Mouse (Mus musculus): Measurements from ENCODE around the gene Smug1. TPM values are rescaled to one million over a fixed set of nuclear protein-coding genes. Genes with fewer than 3 reads are reported as not detected.

Smug1 gene
- total RNA-seq, 2 experiments from 2014 or later, result 2.2 to 5.9 TPM

- ATAC-seq (replicated peaks; ENCODE audit: low FRiP score, low TSS enrichment, poor library complexity, severe bottlenecking), result no peak
Observed at GRCm38 (mm10) chr15:103178767-103179166, 11.9 kb upstream of the Smug1 start.

- ATAC-seq (replicated peaks; ENCODE audit: low FRiP score, low TSS enrichment, poor library complexity, severe bottlenecking), result peak; percentile 47
Observed at GRCm38 (mm10) chr15:103178137-103178536, 11.2 kb upstream of the Smug1 start.

- ATAC-seq (replicated peaks; ENCODE audit: low FRiP score, low TSS enrichment, poor library complexity, severe bottlenecking), result no peak
Observed at GRCm38 (mm10) chr15:103177611-103178041, 10.7 kb upstream of the Smug1 start.

- ATAC-seq (replicated peaks; ENCODE audit: low FRiP score, low TSS enrichment, poor library complexity, severe bottlenecking), result peak; percentile 76
Observed at GRCm38 (mm10) chr15:103176874-103177421, 10.1 kb upstream of the Smug1 start.

- ATAC-seq (replicated peaks; ENCODE audit: low FRiP score, low TSS enrichment, poor library complexity, severe bottlenecking), result no peak
Observed at GRCm38 (mm10) chr15:103173251-103173650, 6.4 kb upstream of the Smug1 start.

- ATAC-seq (replicated peaks; ENCODE audit: low FRiP score, low TSS enrichment, poor library complexity, severe bottlenecking), result peak; percentile 58
Observed at GRCm38 (mm10) chr15:103172537-103172936, 5.6 kb upstream of the Smug1 start.

GRCm38 (mm10) chr15:103171276-103171675 is 4.4 kb upstream of the Smug1 start:
- no peak for ATAC-seq (replicated peaks; ENCODE audit: low FRiP score, low TSS enrichment, poor library complexity, severe bottlenecking)

- ATAC-seq (replicated peaks; ENCODE audit: low FRiP score, low TSS enrichment, poor library complexity, severe bottlenecking), result no peak
Observed at GRCm38 (mm10) chr15:103170316-103170679, 3.4 kb upstream of the Smug1 start.

GRCm38 (mm10) chr15:103169612-103170315 is 2.9 kb upstream of the Smug1 start:
- ATAC-seq (replicated peaks; ENCODE audit: low FRiP score, low TSS enrichment, poor library complexity, severe bottlenecking), result no peak

GRCm38 (mm10) chr15:103168801-103169611 is 2.1 kb upstream of the Smug1 start:
- ATAC-seq (replicated peaks; ENCODE audit: low FRiP score, low TSS enrichment, poor library complexity, severe bottlenecking), result peak; percentile 12; the same call in 1 of the 2 replicates

- ATAC-seq (replicated peaks; ENCODE audit: low FRiP score, low TSS enrichment, poor library complexity, severe bottlenecking), result no peak
Observed at GRCm38 (mm10) chr15:103167786-103168185, 894 bp upstream of the Smug1 start.

GRCm38 (mm10) chr15:103165924-103166323 is 968 bp downstream of the Smug1 start:
- ATAC-seq (replicated peaks; ENCODE audit: low FRiP score, low TSS enrichment, poor library complexity, severe bottlenecking), result no peak

GRCm38 (mm10) chr15:103165379-103165778 is 1.5 kb downstream of the Smug1 start:
- peak; percentile 66 for ATAC-seq (replicated peaks; ENCODE audit: low FRiP score, low TSS enrichment, poor library complexity, severe bottlenecking)

GRCm38 (mm10) chr15:103163182-103163919 is 3.5 kb downstream of the Smug1 start:
- ATAC-seq (replicated peaks; ENCODE audit: low FRiP score, low TSS enrichment, poor library complexity, severe bottlenecking), result peak; percentile 86

GRCm38 (mm10) chr15:103157585-103157984 is 9.3 kb downstream of the Smug1 start:
- ATAC-seq (replicated peaks; ENCODE audit: low FRiP score, low TSS enrichment, poor library complexity, severe bottlenecking), result no peak

GRCm38 (mm10) chr15:103156890-103157289 is 10.0 kb downstream of the Smug1 start:
- ATAC-seq (replicated peaks; ENCODE audit: low FRiP score, low TSS enrichment, poor library complexity, severe bottlenecking), result no peak

GRCm38 (mm10) chr15:103155366-103156321 is 11.2 kb downstream of the Smug1 start:
- ATAC-seq (replicated peaks; ENCODE audit: low FRiP score, low TSS enrichment, poor library complexity, severe bottlenecking), result no peak

GRCm38 (mm10) chr15:103152890-103153610 is 13.8 kb downstream of the Smug1 start:
- ATAC-seq (replicated peaks; ENCODE audit: low FRiP score, low TSS enrichment, poor library complexity, severe bottlenecking), result no peak

Measured in megakaryocyte-erythroid progenitor cell, adult 5-6 weeks (primary cell).